ENCODE assay signal across 8 mouse cellular contexts in the genomic region with DNA sequence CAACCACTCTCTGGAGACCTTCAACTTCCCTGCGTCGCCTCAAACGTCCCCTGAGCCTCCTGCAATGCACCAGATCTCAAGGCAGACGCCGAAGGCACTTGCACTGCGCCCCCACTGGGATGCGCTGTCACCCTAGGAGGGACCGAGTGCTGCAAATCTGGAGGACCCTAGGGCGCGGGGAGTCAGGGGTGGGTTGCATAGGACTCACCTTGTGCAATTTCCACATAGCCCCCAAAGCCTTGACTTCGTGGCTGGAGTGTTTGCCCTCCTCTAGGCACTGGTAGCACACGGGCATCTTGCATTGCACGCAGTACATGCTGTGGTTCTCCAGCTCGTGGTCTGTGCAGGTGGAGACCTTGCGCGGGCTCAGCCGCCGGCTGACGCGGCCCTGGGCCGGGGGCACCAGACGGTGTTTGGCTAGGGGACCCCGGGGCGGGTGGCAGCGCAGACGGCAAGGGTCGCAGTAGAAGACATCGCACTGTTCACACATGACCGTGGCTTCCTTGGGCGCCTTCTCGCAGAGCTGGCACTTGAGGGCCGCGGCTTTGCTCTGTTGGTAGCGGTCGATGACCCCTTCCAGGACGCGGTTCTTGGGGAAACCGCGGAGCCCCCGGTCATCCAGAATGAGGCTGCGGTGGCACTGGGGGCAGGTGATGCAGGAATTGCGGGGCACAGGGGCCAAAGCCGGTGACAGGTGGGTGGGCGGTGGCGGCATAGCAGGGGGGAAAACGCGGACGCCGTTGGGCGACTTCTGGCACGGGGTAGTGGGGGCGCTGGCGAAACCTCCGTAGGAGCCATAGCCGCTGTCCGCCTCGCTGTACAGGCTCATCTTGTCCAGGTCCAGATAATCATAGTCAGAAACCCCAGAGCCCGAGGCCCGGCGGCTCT. TPM values are rescaled to one million over a fixed set of nuclear protein-coding genes. Genes with fewer than 3 reads are reported as not detected.
DNase-seq lines count a peak whose midpoint lies in the region; ATAC-seq and TF ChIP-seq lines count a peak whose summit lies in the region.

No protein-coding gene starts in this region.

- TF ChIP-seq POLR2A in cerebellum, adult 2 months (IDR thresholded peaks at IDR 0.05; ENCODE audit: borderline replicate concordance, insufficient read depth, low read length): peak; percentile 31; the same call in 1 of the 2 replicates

- peak; percentile 26 for DNase-seq in lung, postnatal 0 days (ENCODE audit: low spot score)
- no peak for DNase-seq in lung, postnatal 36 days
- peak; percentile 82 to 86 for DNase-seq in cerebellum, adult 2 months
- DNase-seq in liver, embryonic 11.5 days (ENCODE audit: low spot score): peak; percentile 32
- DNase-seq in ovary, postnatal 36 days (ENCODE audit: low spot score): peak; percentile 39
- DNase-seq in gastrocnemius, postnatal 25 days: no peak

- H3K27ac ChIP-seq in lung, postnatal 0 days (ENCODE audit: low read length): no peak overlapping the region
- peak overlapping the region; percentile 88 for H3K27ac ChIP-seq in cerebellum, adult 2 months (ENCODE audit: insufficient read depth, low read length)
- H3K27ac ChIP-seq in kidney, embryonic 14.5 days (ENCODE audit: low read depth, low read length): no peak overlapping the region
- no peak overlapping the region for H3K27ac ChIP-seq in liver, embryonic 11.5 days (ENCODE audit: low read depth, low read length)

- TF ChIP-seq EP300 in lung, postnatal 0 days (IDR thresholded peaks at IDR 0.05): no peak

- H3K27me3 ChIP-seq in lung, postnatal 0 days (replicated peaks; ENCODE audit: insufficient read depth, low read length): peaks cover 20% of the 10 kb centered on the region
- no peaks in the 10 kb centered on the region for H3K27me3 ChIP-seq in cerebellum, adult 2 months (ENCODE audit: control insufficient read depth, insufficient read depth, low read length)
- peaks cover 22% of the 10 kb centered on the region for H3K27me3 ChIP-seq in kidney, embryonic 14.5 days (ENCODE audit: control insufficient read depth, insufficient read depth, low read length)
- peaks cover 40% of the 10 kb centered on the region for H3K27me3 ChIP-seq in liver, embryonic 11.5 days (replicated peaks; ENCODE audit: control insufficient read depth, insufficient read depth, low read length)

- no peak for ATAC-seq in lung, postnatal 0 days
- ATAC-seq in frontal cortex, adult (ENCODE audit: low TSS enrichment): peak; percentile 29
- ATAC-seq in kidney, embryonic 14.5 days (ENCODE audit: low FRiP score, low TSS enrichment): peak; percentile 14
- ATAC-seq in liver, embryonic 11.5 days (replicated peaks; ENCODE audit: low FRiP score): peak; percentile 7; the same call in 1 of the 2 replicates

- peaks cover 13% of the 10 kb centered on the region; the same call in 1 of the 2 replicates for H3K4me1 ChIP-seq in lung, postnatal 0 days (ENCODE audit: insufficient read depth, low read depth, low read length)
- no peaks in the 10 kb centered on the region for H3K4me1 ChIP-seq in cerebellum, adult 2 months (ENCODE audit: control insufficient read depth, insufficient read depth, low read length)
- H3K4me1 ChIP-seq in kidney, embryonic 14.5 days (ENCODE audit: control insufficient read depth, insufficient read depth, low read length): peaks cover 16% of the 10 kb centered on the region
- H3K4me1 ChIP-seq in liver, embryonic 11.5 days (replicated peaks; ENCODE audit: control insufficient read depth, insufficient read depth, low read length): peaks cover 12% of the 10 kb centered on the region; the same call in 1 of the 2 replicates

- H3K4me2 ChIP-seq in lung, postnatal 0 days (replicated peaks; ENCODE audit: low read depth, low read length): peak overlapping the region; percentile 75
- peak overlapping the region; percentile 94 for H3K4me2 ChIP-seq in kidney, embryonic 14.5 days (replicated peaks; ENCODE audit: low read depth, low read length)
- H3K4me2 ChIP-seq in liver, embryonic 11.5 days: peak overlapping the region; percentile 87

- no peaks in the 10 kb centered on the region for H3K36me3 ChIP-seq in lung, postnatal 0 days (ENCODE audit: insufficient read depth, low read length)
- H3K36me3 ChIP-seq in kidney, embryonic 14.5 days (ENCODE audit: control insufficient read depth, insufficient read depth, low read length): no peaks in the 10 kb centered on the region
- no peaks in the 10 kb centered on the region for H3K36me3 ChIP-seq in liver, embryonic 11.5 days (ENCODE audit: control insufficient read depth, insufficient read depth, low read length)

- H3K4me3 ChIP-seq in lung, postnatal 0 days (ENCODE audit: low read depth, low read length): peak overlapping the region; percentile 43
- peak overlapping the region; percentile 87 for H3K4me3 ChIP-seq in cerebellum, adult 2 months (replicated peaks; ENCODE audit: insufficient read depth, low read depth, low read length)
- H3K4me3 ChIP-seq in kidney, embryonic 14.5 days (ENCODE audit: low read length): peak overlapping the region; percentile 48
- peak overlapping the region; percentile 57 for H3K4me3 ChIP-seq in liver, embryonic 11.5 days (ENCODE audit: low read depth, low read length)

- TF ChIP-seq CTCF in lung, postnatal 0 days (IDR thresholded peaks at IDR 0.05): peak; percentile 69
- peak; percentile 78 for TF ChIP-seq CTCF in cerebellum, adult 2 months (IDR thresholded peaks at IDR 0.05; ENCODE audit: borderline replicate concordance, insufficient read depth, low read depth, low read length)

- H3K9me3 ChIP-seq in lung, postnatal 0 days (ENCODE audit: low read length): no peaks in the 10 kb centered on the region
- H3K9me3 ChIP-seq in kidney, embryonic 14.5 days (ENCODE audit: control insufficient read depth, low read length): no peaks in the 10 kb centered on the region
- H3K9me3 ChIP-seq in liver, embryonic 11.5 days (ENCODE audit: control insufficient read depth, low read length): no peaks in the 10 kb centered on the region

- 1% methylated on average over 60 of the region's 60 CpGs for WGBS in lung, postnatal 0 days
- under 1% methylated on average over 60 of the region's 60 CpGs for WGBS in cerebellum, adult 2 months
- 1% methylated on average over 60 of the region's 60 CpGs for WGBS in kidney, embryonic 14.5 days
- 2% methylated on average over 60 of the region's 60 CpGs for WGBS in liver, embryonic 11.5 days

- H3K9ac ChIP-seq in lung, postnatal 0 days (replicated peaks; ENCODE audit: low read depth): no peak overlapping the region
- 0 out of 2 replicates have a peak overlapping the region, but pooled peaks have one; percentile 12 for H3K9ac ChIP-seq in kidney, embryonic 14.5 days (ENCODE audit: low read depth, low read length)
- no peak overlapping the region for H3K9ac ChIP-seq in liver, embryonic 11.5 days (ENCODE audit: low read depth, low read length)

RNA-seq across cellular contexts. Expression of a gene that starts 1.0 kb away (rescaled TPM):
- 0.42 and 0.43 TPM in 2 replicates for polyA plus RNA-seq in lung, postnatal 0 days (2015; fragmentation: Nextera tagmentation; extraction: Ambion mirVana)
- 130 and 145 TPM in 2 replicates for polyA plus RNA-seq in cerebellum, adult 2 months (2012; rRNA removed)
- polyA plus RNA-seq in kidney, embryonic 14.5 days (2014; fragmentation: Nextera tagmentation; extraction: Ambion mirVana): 1.5 and 1.7 TPM in 2 replicates
- polyA plus RNA-seq in liver, embryonic 11.5 days (2014; fragmentation: Nextera tagmentation; extraction: Ambion mirVana): 0.53 and 0.70 TPM in 2 replicates
- under 1 TPM; 0.10 to 0.11 TPM for total RNA-seq in gastrocnemius, postnatal 25 days (2021)

Comparison
In these comparisons a context has a peak if more than half of its experiments do, and no peak if none do; other contexts are left out.
1. DNase-seq: peak in lung, postnatal 0 days (single experiment), cerebellum, adult 2 months (2 of 2), liver, embryonic 11.5 days (single experiment) and ovary, postnatal 36 days (single experiment); none in lung, postnatal 36 days (single experiment) and gastrocnemius, postnatal 25 days (single experiment).
2. RNA of a gene that starts 1.0 kb away (polyA plus RNA-seq): 130 to 145 TPM in cerebellum, adult 2 months; 1.5 to 1.7 TPM in kidney, embryonic 14.5 days, 0.53 to 0.70 TPM in liver, embryonic 11.5 days and 0.42 to 0.43 TPM in lung, postnatal 0 days; every median in the first group is over 10 times any median in the second.
3. Peak in every context shown above with its lines, with median percentiles within 50 percentile points of each other: H3K4me2 ChIP-seq and H3K4me3 ChIP-seq.